In the genomic region with DNA sequence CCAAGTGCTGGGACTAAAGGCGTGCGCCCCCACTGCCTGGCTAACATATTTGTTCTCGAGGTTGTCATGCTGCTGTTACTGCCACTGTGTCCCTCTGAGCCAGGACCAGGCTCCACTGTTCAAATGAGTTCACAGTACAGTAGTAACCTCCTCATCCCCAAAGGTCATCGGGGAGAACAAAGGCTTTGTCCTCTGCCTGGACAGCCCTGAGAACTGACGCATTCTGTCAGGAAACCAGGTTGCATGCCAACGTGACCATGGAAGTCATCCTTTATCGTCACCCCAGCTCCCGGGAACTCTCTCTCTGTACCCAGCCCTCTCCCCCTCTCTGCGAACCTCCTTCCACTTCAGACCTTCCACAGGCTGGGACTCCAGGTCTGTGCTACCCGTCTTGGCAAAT, we compare ENCODE assay signal across 14 mouse cellular contexts.
"Had no signal": no experiment of that assay in that cellular context is flagged by ENCODE, and none has a peak within 500 bp of the region (broad histone marks: within the 10 kb centered on the region; RNA-seq: fewer than 3 reads in every experiment).

No protein-coding gene starts in this region.

- DNase-seq: gastrocnemius, postnatal 14 days; gastrocnemius, postnatal 36 days; heart, adult 11 months; heart, adult 2 months; heart, postnatal 14 days; heart, postnatal 36 days; kidney, adult 11 months; kidney, adult 2 months; kidney, adult 9 months; kidney, postnatal 14 days; kidney, postnatal 36 days; layer of hippocampus, adult 9-11 months; layer of hippocampus, postnatal 36 days; liver had no signal
